Mouse (Mus musculus): ENCODE data around the gene Abat.
A peak's percentile ranks its signal among the peaks of the same experiment; 100 is the strongest.
"Not testable (repeated sequence)": the region's sequence is repeated elsewhere in the genome, so short reads cannot be mapped to it uniquely, and the experiment has no call there.

The Abat gene

DNA sequence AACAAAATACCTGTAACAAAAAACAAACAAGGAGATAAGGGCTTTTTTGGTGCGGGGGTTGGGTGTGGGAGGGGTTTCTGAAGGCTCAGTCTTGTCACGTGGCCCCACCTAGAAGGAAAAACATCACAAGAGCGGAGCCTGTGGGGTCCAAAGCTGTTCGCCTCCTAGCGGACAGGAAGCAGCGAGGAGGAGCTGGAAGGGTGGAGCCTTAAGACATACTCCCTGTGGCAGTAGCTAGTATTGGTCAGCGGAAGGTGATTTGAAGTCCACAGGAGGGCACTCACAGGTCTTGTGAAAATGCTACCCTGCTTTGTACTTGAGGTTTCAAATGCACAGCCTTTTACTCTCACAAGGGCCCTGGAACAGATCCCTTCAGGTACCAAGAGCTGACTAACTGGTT lies 19.7 kb downstream of the Abat start:
- no peak for DNase-seq (ENCODE audit: low read depth, low spot score)

GRCm38 (mm10) chr16:8533477-8533876 lies 20.2 kb downstream of the Abat start:
- DNase-seq (ENCODE audit: low read depth, low spot score): no peak

DNA sequence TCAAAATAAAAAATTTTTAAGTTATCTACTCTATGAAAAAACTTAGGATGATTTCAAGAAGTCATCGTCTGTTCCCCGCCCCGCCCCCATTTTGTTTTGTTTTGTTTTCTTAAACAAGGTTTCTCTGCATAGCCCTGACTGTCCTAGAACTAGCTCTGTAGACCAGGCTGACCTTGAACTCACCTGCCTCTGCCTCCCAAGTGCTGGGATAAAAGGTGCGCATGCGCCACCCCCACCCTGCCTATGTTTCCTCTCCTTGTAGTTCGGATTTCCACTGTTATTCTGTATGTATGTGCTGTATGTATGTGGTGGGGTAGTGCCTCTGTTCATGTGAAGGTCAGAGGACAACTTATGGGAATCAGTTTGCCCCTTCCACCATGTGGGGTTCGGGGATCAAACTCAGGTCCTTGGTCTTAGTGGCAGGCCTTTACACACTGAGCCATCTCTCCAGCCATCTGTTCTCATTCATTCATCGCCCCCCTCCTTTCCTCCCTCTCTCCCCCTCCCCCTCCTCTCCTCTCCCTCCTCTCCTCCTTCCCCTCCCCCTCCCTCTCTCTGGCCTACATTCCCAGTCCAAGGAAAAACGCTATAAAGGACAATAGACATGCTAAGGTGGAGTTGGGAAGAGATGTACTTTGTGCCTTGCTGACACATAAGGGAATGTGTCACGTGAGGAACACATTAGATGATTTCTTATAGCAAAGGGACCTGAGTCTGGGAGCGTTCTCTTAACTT lies 21.4 kb downstream of the Abat start:
- no peak for DNase-seq (ENCODE audit: low read depth, low spot score)

DNA sequence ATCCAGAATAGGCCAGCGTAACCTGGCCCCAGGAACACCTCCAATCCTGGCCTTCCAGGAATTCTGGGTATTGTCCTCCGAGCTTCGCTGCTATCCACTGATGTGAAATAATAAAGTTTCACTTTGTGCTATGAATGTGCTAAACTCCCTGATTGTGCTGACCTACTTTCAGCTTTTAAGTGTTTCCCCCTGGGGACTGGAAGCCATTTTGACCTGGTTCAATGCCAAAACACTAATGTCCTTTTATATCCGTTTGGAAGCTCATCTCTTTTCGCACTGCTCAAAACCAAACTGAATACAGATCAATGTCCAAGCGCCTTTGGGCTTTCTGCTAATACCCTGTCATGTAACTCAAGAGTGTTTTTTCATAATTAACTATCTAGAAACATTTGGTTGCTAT lies 22.2 kb downstream of the Abat start:
- DNase-seq (ENCODE audit: low read depth, low spot score): no peak

DNA sequence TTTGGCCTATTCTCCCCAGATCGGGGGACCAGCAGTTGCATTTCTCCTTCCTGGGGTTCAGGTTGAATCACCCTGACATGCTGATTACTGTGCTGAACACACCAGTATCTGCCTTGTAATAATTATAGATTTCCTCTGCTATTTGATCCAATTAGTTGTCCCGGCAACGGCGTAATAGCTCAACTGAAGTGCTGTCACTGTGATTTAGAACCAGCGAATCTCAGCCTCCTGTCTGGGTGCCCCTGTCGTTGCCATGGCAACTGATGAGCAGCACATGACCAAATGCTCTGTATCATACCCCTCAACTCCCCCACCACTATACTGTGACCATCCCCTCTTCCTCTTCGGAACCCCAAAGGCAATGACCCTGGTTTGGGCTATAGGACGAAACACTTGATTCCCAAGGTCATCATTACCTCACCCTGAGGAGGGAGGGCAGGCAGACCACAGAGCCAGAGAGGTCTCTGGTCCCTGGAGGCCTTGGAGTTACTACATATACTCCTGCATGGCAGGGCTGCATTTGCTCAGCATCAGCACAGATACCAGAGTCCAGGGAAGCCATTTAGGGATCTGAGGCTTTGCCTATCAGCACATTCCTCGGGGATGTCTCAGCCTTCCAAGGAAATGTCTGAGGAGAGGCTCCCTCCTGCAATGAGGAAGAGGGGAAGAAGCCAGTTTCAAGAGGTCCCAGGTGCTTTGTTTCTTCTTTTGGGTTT lies 26.1 kb downstream of the Abat start:
- peak; percentile 74 for DNase-seq (ENCODE audit: low read depth, low spot score)

GRCm38 (mm10) chr16:8540859-8541314 lies 27.7 kb downstream of the Abat start:
- DNase-seq (ENCODE audit: low read depth, low spot score): peak; percentile 84

DNA sequence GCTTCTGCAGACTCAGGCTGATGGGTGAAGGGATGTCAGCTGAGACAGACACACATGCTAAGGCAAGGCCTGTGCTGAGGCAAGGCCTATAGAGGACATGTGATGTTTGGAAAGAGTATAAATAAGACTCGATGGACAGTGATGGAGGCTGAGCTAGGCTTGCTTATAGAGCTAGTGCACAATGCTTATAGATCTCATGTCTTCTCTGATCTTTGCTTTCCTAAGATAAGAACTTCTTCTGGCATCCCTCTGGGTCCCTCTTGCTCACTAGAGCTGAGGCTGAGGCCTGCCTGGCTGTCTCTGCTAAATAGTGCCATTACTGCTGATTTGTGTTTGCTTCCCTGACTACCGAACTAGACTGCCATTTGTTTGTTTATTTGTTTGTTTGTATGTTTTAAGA lies 34.6 kb downstream of the Abat start:
- no peak for DNase-seq (ENCODE audit: low read depth, low spot score)

- no peak for DNase-seq (ENCODE audit: low read depth, low spot score)
Observed at GRCm38 (mm10) chr16:8549506-8549905, 36.3 kb downstream of the Abat start.

DNA sequence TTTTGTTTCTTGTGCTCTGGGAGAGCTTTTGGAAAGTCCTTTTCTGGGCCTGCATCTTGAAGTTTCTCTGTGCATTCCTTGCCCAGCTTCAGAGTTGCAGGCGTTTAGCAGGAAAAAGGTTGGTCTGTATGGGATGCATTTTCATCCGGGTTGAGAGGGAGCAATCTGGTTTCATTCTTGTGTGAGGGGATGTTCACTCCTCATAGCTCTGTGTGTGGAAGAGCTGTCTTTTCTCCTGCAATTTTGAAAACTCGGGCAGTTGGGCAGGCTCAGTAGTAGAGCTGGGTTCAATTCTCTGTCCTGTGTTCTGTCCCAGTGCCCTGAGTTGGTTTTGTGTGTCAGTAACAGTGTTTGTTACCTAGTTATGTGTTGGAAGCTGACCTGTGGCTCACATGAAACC lies 41.1 kb downstream of the Abat start:
- no peak for DNase-seq (ENCODE audit: low read depth, low spot score)

DNA sequence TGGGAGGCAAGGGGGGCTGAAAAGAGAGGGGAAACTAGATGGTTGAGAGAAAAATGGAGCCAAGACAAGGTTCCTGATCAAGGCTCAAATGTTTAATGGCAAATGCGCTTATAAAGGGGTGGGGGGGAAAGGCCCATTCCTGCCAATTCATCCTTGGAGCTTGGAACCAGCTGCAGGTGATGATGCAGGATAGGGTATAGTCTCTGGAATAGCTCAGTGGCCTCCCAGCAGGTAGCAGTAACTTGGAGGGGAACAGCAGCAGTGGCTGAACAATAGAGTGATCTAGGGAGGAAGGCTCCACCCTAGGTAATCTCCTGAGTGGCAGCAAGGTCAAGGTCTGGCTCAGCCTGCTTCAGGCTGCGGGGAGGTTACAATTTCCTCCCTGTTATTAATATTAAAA lies 41.5 kb downstream of the Abat start:
- DNase-seq (ENCODE audit: low read depth, low spot score): not testable (repeated sequence)

- not testable (repeated sequence) for DNase-seq (ENCODE audit: low read depth, low spot score)
Observed at GRCm38 (mm10) chr16:8555371-8555770, 42.1 kb downstream of the Abat start.

- no peak for DNase-seq (ENCODE audit: low read depth, low spot score)
Observed at GRCm38 (mm10) chr16:8560079-8560478, 46.9 kb downstream of the Abat start.

GRCm38 (mm10) chr16:8561101-8561500 lies 47.9 kb downstream of the Abat start:
- not testable (repeated sequence) for DNase-seq (ENCODE audit: low read depth, low spot score)

- DNase-seq (ENCODE audit: low read depth, low spot score): not testable (repeated sequence)
Observed at GRCm38 (mm10) chr16:8561856-8562255, 48.6 kb downstream of the Abat start.

GRCm38 (mm10) chr16:8562827-8563226 lies 49.6 kb downstream of the Abat start:
- DNase-seq (ENCODE audit: low read depth, low spot score): not testable (repeated sequence)

- DNase-seq (ENCODE audit: low read depth, low spot score): no peak
Observed at GRCm38 (mm10) chr16:8564836-8565235, 51.6 kb downstream of the Abat start.

DNA sequence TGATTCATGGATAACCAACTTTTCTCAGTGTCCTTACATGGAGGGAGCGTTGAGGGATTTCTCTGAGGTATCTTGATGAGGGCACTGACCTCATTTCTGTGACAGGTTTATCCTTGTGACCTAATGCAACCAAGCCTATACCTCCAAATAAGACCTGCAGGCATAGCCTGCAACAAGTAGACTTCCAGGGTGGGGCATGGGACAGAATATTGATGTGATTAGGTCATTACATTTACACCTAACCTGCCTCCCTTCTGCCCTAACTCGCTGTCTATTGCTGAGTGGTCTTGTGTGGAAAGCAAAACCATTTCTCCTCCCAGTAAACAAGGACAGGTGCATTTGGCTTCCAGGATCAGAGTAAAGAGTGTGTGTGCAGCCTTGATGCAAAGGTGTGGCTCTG lies 52.3 kb downstream of the Abat start:
- DNase-seq (ENCODE audit: low read depth, low spot score): no peak

DNA sequence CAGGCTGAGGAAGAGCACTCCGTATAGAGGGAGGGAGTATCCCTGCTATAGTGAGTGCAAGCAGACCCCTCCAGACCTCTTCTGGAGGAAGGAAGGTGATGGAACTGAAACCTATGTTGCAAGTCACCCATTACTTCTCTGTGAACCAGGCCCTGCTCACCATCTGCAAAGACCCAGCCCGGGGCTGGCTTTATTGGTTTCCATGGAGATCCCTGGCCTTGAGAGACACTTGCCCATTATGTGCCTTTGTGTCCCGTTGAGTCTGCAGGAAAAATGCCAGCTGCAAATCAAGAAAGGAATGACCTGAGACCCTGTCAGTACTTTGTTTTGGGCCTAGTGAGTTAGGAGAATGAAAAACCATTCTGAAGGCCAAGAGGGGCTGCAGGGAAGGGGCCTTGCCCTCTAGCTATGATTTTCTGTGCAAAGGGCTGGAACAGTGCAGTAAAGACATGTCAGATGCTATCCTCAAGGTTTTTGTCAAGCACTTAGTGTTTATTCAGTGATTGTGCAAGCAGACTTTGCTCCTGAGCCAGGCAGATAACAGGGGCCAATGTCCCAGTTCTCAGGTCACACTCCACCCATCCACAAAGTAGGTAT lies 53.0 kb downstream of the Abat start:
- DNase-seq (ENCODE audit: low read depth, low spot score): no peak

DNA sequence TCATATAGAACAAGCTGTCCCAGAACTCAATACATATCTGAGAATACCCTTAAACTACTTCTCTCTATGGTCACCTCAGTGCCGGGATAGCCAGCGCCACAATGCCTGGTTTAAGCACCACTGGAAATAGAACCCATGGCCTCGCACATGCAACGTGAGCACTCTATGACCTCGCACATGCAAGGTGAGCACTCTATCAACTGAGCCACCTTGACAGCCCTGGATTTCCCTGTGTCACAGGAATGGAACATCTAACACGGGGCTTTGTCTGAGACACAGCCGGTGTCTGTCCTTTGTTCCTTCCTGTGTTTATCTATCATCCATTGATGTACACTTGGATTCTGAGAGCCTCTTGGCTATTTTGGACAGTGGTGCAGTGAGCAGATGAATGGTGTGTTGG lies 55.7 kb downstream of the Abat start:
- no peak for DNase-seq (ENCODE audit: low read depth, low spot score)

GRCm38 (mm10) chr16:8570336-8570735 lies 57.1 kb downstream of the Abat start:
- no peak for DNase-seq (ENCODE audit: low read depth, low spot score)

DNA sequence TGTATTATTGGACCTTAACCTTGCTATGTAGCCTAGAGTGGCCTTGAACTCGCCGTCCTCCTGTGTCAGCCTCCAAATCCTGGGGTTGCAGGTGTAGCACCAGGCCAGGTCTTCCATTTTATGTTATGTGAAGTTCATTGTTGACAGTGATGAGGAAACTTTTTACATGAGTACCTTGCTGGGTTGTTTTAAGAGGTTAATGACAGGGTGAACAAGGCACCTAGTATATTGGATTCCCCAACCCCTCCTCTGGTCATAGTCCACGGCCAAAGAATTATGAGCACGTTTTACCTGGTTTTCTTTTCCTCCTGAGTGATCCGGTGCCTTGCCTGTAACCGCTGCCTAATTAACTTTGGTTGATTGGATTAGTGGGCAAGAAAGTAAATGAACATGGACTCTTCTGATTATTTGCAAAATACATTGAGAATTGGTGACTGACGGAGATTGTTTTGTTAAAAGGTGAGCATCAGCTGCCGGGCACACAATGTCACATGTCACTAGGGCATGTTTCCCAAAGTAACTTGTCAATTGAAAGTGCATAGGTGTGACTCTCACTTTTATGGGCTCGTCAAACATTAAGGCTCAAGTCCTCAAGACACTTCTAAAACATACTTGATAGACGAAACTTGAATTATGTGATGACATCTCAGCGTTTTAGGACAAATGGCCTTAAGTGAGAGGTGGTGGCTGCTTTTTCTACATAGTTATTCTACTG lies 57.8 kb downstream of the Abat start:
- DNase-seq (ENCODE audit: low read depth, low spot score): no peak

DNA sequence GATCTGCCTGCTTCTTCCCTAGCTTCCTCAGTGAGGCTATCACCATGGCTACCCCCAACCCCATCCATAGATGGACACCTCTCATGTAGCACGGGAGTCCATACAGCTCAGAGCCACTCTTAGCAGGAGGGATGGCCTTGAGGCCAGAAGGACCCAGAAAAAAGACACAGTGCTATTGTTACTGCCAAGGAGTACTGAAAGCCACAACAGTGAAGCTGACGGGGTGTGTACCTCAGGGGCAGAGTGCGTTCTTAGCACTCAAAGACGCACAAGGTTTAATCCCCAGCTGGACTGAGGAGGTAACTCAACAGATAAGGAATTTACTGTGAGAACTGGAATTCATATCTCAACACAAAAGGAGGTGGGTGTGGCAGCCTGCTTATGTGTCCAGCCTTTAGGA lies 59.8 kb downstream of the Abat start:
- DNase-seq (ENCODE audit: low read depth, low spot score): no peak
